Mouse (Mus musculus): ENCODE results near the gene Tcf3. TPM values are rescaled to one million over a fixed set of nuclear protein-coding genes. Genes with fewer than 3 reads are reported as not detected.
A peak's percentile ranks its signal among the peaks of the same experiment; 100 is the strongest.

Tcf3 gene
- total and polyA plus RNA-seq, 3 experiments, result 125 to 258 TPM; not detected in 1

GRCm38 (mm10) chr10:80385310-80385709 lies 48.1 kb downstream of the Tcf3 start:
- Histone ChIP-seq H3K79me2 (ENCODE audit: control insufficient read depth, insufficient read depth, low read length, poor library complexity) (peaks cover 17% of the 10 kb centered on the region), H3K36me3 (ENCODE audit: control insufficient read depth in 1 of 2, insufficient read depth in 2 of 2, low read length in 2 of 2) (peaks cover 0 to 22% of the 10 kb centered on the region in 2 experiments; a peak in 2 of 4 replicates), H3K9ac (ENCODE audit: control insufficient read depth, low read depth, low read length, poor library complexity, severe bottlenecking) (no peak overlapping the region), H3K4me1 (ENCODE audit: control insufficient read depth in 1 of 2, insufficient read depth in 2 of 2, low read length in 2 of 2) (peaks cover 9 to 39% of the 10 kb centered on the region in 2 experiments), H3K27me3 (ENCODE audit: control insufficient read depth in 1 of 2, insufficient read depth in 2 of 2, low read length in 2 of 2) (no peaks in the 10 kb centered on the region), H3K9me3 (replicated peaks; ENCODE audit: insufficient read depth, low read length) (no peaks in the 10 kb centered on the region), H3K27ac (ENCODE audit: control insufficient read depth, low read depth, low read length) (no peak overlapping the region), H3K4me3 (ENCODE audit: control insufficient read depth in 1 of 2, insufficient read depth in 1 of 2, low read depth in 2 of 2, low read length in 2 of 2) (no peak overlapping the region)
- peak; percentile 36 for DNase-seq (ENCODE audit: low read depth, low spot score)
- no peak for TF ChIP-seq EP300 (IDR thresholded peaks at IDR 0.05; ENCODE audit: low read depth in 1 of 2, low read length in 2 of 2)
- no peak for TF ChIP-seq SIN3A (IDR thresholded peaks at IDR 0.05; ENCODE audit: low read length)
- TF ChIP-seq MEF2A (IDR thresholded peaks at IDR 0.05; ENCODE audit: extremely low read depth, insufficient replicate concordance, low read depth, low read length, poor library complexity, severe bottlenecking), result no peak
- TF ChIP-seq RAD21 (IDR thresholded peaks at IDR 0.05; ENCODE audit: low read depth, low read length), result no peak
- no peak for TF ChIP-seq POLR2A (IDR thresholded peaks at IDR 0.05; ENCODE audit: control insufficient read depth in 1 of 2, insufficient read depth in 1 of 2, low read depth in 1 of 2, low read length in 2 of 2, poor library complexity in 1 of 2)
- TF ChIP-seq E2F4 (IDR thresholded peaks at IDR 0.05; ENCODE audit: borderline replicate concordance, low read depth, low read length), result no peak
- TF ChIP-seq MAZ (IDR thresholded peaks at IDR 0.05; ENCODE audit: low read depth, low read length), result no peak
- TF ChIP-seq ELF1 (IDR thresholded peaks at IDR 0.05; ENCODE audit: low read depth, low read length), result no peak
- TF ChIP-seq MAFK (IDR thresholded peaks at IDR 0.05; ENCODE audit: borderline replicate concordance, low read depth, low read length), result no peak
- TF ChIP-seq POLR2AphosphoS2 (IDR thresholded peaks at IDR 0.05; ENCODE audit: low read length), result no peak
- TF ChIP-seq USF2 (IDR thresholded peaks at IDR 0.05; ENCODE audit: borderline replicate concordance in 1 of 2, insufficient read depth in 1 of 2, low read depth in 1 of 2, low read length in 2 of 2), result no peak

GRCm38 (mm10) chr10:80384709-80385108 lies 48.7 kb downstream of the Tcf3 start:
- Histone ChIP-seq H3K4me1 (ENCODE audit: control insufficient read depth in 1 of 2, insufficient read depth in 2 of 2, low read length in 2 of 2) (peaks cover 9 to 39% of the 10 kb centered on the region in 2 experiments), H3K27me3 (ENCODE audit: control insufficient read depth in 1 of 2, insufficient read depth in 2 of 2, low read length in 2 of 2) (no peaks in the 10 kb centered on the region), H3K27ac (ENCODE audit: control insufficient read depth, low read depth, low read length) (no peak overlapping the region), H3K79me2 (ENCODE audit: control insufficient read depth, insufficient read depth, low read length, poor library complexity) (peaks cover 17% of the 10 kb centered on the region), H3K4me3 (ENCODE audit: control insufficient read depth in 1 of 2, insufficient read depth in 1 of 2, low read depth in 2 of 2, low read length in 2 of 2) (no peak overlapping the region), H3K9me3 (replicated peaks; ENCODE audit: insufficient read depth, low read length) (no peaks in the 10 kb centered on the region), H3K36me3 (ENCODE audit: control insufficient read depth in 1 of 2, insufficient read depth in 2 of 2, low read length in 2 of 2) (peaks cover 0 to 22% of the 10 kb centered on the region in 2 experiments; a peak in 2 of 4 replicates), H3K9ac (ENCODE audit: control insufficient read depth, low read depth, low read length, poor library complexity, severe bottlenecking) (no peak overlapping the region)
- TF ChIP-seq POLR2AphosphoS5 (IDR thresholded peaks at IDR 0.05; ENCODE audit: borderline replicate concordance, low read depth, low read length), result no peak
- TF ChIP-seq CHD1 (IDR thresholded peaks at IDR 0.05; ENCODE audit: low read depth, low read length), result no peak
- 0 out of 2 replicates have a peak, but pooled peaks have one; percentile 27 for TF ChIP-seq GATA1 (IDR thresholded peaks at IDR 0.05; ENCODE audit: low read depth, low read length)
- TF ChIP-seq ELF1 (IDR thresholded peaks at IDR 0.05; ENCODE audit: low read depth, low read length), result no peak
- peak in 1 of 2 experiments; percentile 42; a peak in 2 of 4 replicates for TF ChIP-seq EP300 (IDR thresholded peaks at IDR 0.05; ENCODE audit: low read depth in 1 of 2, low read length in 2 of 2)
- TF ChIP-seq TAL1 (IDR thresholded peaks at IDR 0.05; ENCODE audit: low read length), result peak; percentile 62
- TF ChIP-seq USF2 (IDR thresholded peaks at IDR 0.05; ENCODE audit: borderline replicate concordance in 1 of 2, insufficient read depth in 1 of 2, low read depth in 1 of 2, low read length in 2 of 2), result no peak
- no peak for TF ChIP-seq SIN3A (IDR thresholded peaks at IDR 0.05; ENCODE audit: low read length)
- no peak for TF ChIP-seq CHD2 (IDR thresholded peaks at IDR 0.05; ENCODE audit: low read length)
- TF ChIP-seq GABPA (IDR thresholded peaks at IDR 0.05; ENCODE audit: low read depth, low read length), result no peak
- peak; percentile 43 for DNase-seq (ENCODE audit: low read depth, low spot score)
